Mouse (Mus musculus): ENCODE results near the gene Fars2.

Gene Fars2

GRCm38 (mm10) chr13:36530852-36531251 is 413.6 kb downstream of the Fars2 start:
- DNase-seq, result no peak

- DNase-seq, result no peak
Observed at GRCm38 (mm10) chr13:36531893-36532292, 414.7 kb downstream of the Fars2 start.

GRCm38 (mm10) chr13:36533071-36533470 is 415.9 kb downstream of the Fars2 start:
- no peak for DNase-seq

GRCm38 (mm10) chr13:36533518-36533917 is 416.3 kb downstream of the Fars2 start:
- no peak for DNase-seq

- no peak for DNase-seq
Observed at GRCm38 (mm10) chr13:36533966-36534540, 416.8 kb downstream of the Fars2 start.

GRCm38 (mm10) chr13:36537580-36537979 is 420.4 kb downstream of the Fars2 start:
- peak; percentile 25 for DNase-seq

GRCm38 (mm10) chr13:36538385-36538784 is 421.2 kb downstream of the Fars2 start:
- no peak for DNase-seq

- DNase-seq, result no peak
Observed at GRCm38 (mm10) chr13:36540231-36540630, 423.0 kb downstream of the Fars2 start.

- DNase-seq, result no peak
Observed at GRCm38 (mm10) chr13:36541287-36541780, 424.1 kb downstream of the Fars2 start.

GRCm38 (mm10) chr13:36550694-36551093 is 433.5 kb downstream of the Fars2 start:
- DNase-seq, result no peak

- no peak for DNase-seq
Observed at GRCm38 (mm10) chr13:36552522-36553246, 435.5 kb downstream of the Fars2 start.

GRCm38 (mm10) chr13:36553247-36553642 is 436.0 kb downstream of the Fars2 start:
- no peak for DNase-seq

- DNase-seq, result no peak
Observed at GRCm38 (mm10) chr13:36554743-36555142, 437.5 kb downstream of the Fars2 start.

- no peak for DNase-seq
Observed at GRCm38 (mm10) chr13:36562447-36563441, 445.5 kb downstream of the Fars2 start.

- DNase-seq, result no peak
Observed at GRCm38 (mm10) chr13:36564764-36565315, 447.6 kb downstream of the Fars2 start.

GRCm38 (mm10) chr13:36576781-36577180 is 459.6 kb downstream of the Fars2 start:
- no peak for DNase-seq

- peak; percentile 13 for DNase-seq
Observed at GRCm38 (mm10) chr13:36577916-36578568, 460.8 kb downstream of the Fars2 start.

- peak; percentile 93 for DNase-seq
Observed at GRCm38 (mm10) chr13:36578569-36579333, 461.5 kb downstream of the Fars2 start.

- peak; percentile 62 for DNase-seq
Observed at GRCm38 (mm10) chr13:36582406-36583070, 465.3 kb downstream of the Fars2 start.

GRCm38 (mm10) chr13:36583481-36584151 is 466.4 kb downstream of the Fars2 start:
- DNase-seq, result peak; percentile 72

All from embryo, embryonic 11 days (tissue).